Mouse (Mus musculus): Measurements from ENCODE around the gene 4921536K21Rik. TPM values are rescaled to one million over a fixed set of nuclear protein-coding genes. Genes with fewer than 3 reads are reported as not detected.
A peak's percentile ranks its signal among the peaks of the same experiment; 100 is the strongest.
"Not testable (repeated sequence)": the region's sequence is repeated elsewhere in the genome, so short reads cannot be mapped to it uniquely, and the experiment has no call there.

The 4921536K21Rik gene
- polyA plus RNA-seq, 1 experiment from 2014 or later: 1.2 TPM

- Histone ChIP-seq H3K27me3 (no peaks in the 10 kb centered on the region), H3K9ac (no peak overlapping the region), H3K4me2 (replicated peaks) (no peak overlapping the region), H3K9me3 (replicated peaks) (no peaks in the 10 kb centered on the region), H3K4me3 (replicated peaks) (no peak overlapping the region), H3K36me3 (peaks cover 49% of the 10 kb centered on the region), H3K4me1 (no peaks in the 10 kb centered on the region), H3K27ac (replicated peaks) (no peak overlapping the region)
- WGBS: 95% methylated on average over 9 of the region's 9 CpGs
- no peak for ATAC-seq (ENCODE audit: insufficient number of reproducible peaks, low FRiP score, low TSS enrichment, low read depth)
Observed at GRCm38 (mm10) chr11:3922115-3922514, 27.2 kb upstream of the 4921536K21Rik start.

GRCm38 (mm10) chr11:3921281-3921850, 26.5 kb upstream of the 4921536K21Rik start:
- H3K9ac ChIP-seq: no peak overlapping the region
- no peak overlapping the region for H3K4me2 ChIP-seq (replicated peaks)
- no peak overlapping the region for H3K27ac ChIP-seq (replicated peaks)
- ATAC-seq (ENCODE audit: insufficient number of reproducible peaks, low FRiP score, low TSS enrichment, low read depth): no peak
- H3K4me3 ChIP-seq (replicated peaks): no peak overlapping the region
- H3K9me3 ChIP-seq (replicated peaks): no peaks in the 10 kb centered on the region
- 22% methylated on average over 8 of the region's 8 CpGs for WGBS
- H3K4me1 ChIP-seq: no peaks in the 10 kb centered on the region
- H3K27me3 ChIP-seq: no peaks in the 10 kb centered on the region
- peaks cover 43% of the 10 kb centered on the region for H3K36me3 ChIP-seq

GRCm38 (mm10) chr11:3920476-3920875, 25.6 kb upstream of the 4921536K21Rik start:
- Histone ChIP-seq H3K27me3 (no peaks in the 10 kb centered on the region), H3K4me3 (replicated peaks) (no peak overlapping the region), H3K9ac (no peak overlapping the region), H3K36me3 (peaks cover 36% of the 10 kb centered on the region), H3K9me3 (replicated peaks) (no peaks in the 10 kb centered on the region), H3K27ac (replicated peaks) (no peak overlapping the region), H3K4me1 (no peaks in the 10 kb centered on the region), H3K4me2 (replicated peaks) (no peak overlapping the region)
- 93% methylated on average over 7 of the region's 7 CpGs for WGBS
- ATAC-seq (ENCODE audit: insufficient number of reproducible peaks, low FRiP score, low TSS enrichment, low read depth): no peak

DNA sequence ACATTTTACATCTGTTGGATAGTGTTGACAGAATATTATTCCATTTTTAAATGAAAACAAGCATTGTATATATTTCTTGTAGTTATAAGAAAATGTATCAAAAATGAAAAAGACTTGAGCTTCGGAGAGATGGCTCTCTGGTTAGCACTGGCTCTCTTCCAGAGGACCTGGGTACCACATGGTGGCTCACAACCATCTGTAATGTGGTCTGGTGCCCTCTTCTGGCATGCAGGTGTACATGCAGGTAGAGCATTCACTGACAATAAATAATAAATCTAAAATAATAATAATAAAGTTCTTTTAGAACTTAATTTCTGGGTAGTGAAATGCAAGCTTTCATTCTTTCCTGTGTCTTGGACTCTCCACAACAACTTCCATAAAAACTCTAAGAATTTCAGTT, 23.8 kb upstream of the 4921536K21Rik start:
- Histone ChIP-seq H3K9me3 (replicated peaks) (no peaks in the 10 kb centered on the region), H3K4me1 (peaks cover 8% of the 10 kb centered on the region)

GRCm38 (mm10) chr11:3914109-3914840, 19.4 kb upstream of the 4921536K21Rik start, which contains the start of gene Slc35e4:
Gene Slc35e4, minus strand, starts transcription at chr11:3914664.
- no peaks in the 10 kb centered on the region for H3K36me3 ChIP-seq
- ATAC-seq (ENCODE audit: insufficient number of reproducible peaks, low FRiP score, low TSS enrichment, low read depth): peak; percentile 78
- peak within 1 kb of the TSS; percentile 63 for H3K4me3 ChIP-seq (replicated peaks)
- peaks cover 42% of the 10 kb centered on the region for H3K4me1 ChIP-seq
- under 1% methylated on average over 28 of the region's 28 CpGs for WGBS
- H3K9ac ChIP-seq: peak within 1 kb of the TSS; percentile 44
- peak within 1 kb of the TSS; percentile 88 for H3K4me2 ChIP-seq (replicated peaks)
- H3K27me3 ChIP-seq: no peaks in the 10 kb centered on the region
- H3K27ac ChIP-seq (replicated peaks): peak within 1 kb of the TSS; percentile 93
- H3K9me3 ChIP-seq (replicated peaks): no peaks in the 10 kb centered on the region

More for the DNA sequence above, 23.8 kb upstream of the 4921536K21Rik start:
- Histone ChIP-seq H3K4me2 (replicated peaks) (no peak overlapping the region), H3K9ac (no peak overlapping the region), H3K4me3 (replicated peaks) (no peak overlapping the region), H3K27ac (replicated peaks) (no peak overlapping the region), H3K27me3 (no peaks in the 10 kb centered on the region), H3K36me3 (peaks cover 21% of the 10 kb centered on the region)
- ATAC-seq (ENCODE audit: insufficient number of reproducible peaks, low FRiP score, low TSS enrichment, low read depth): no peak
- 34% methylated on average over 1 of the region's 1 CpGs for WGBS

DNA sequence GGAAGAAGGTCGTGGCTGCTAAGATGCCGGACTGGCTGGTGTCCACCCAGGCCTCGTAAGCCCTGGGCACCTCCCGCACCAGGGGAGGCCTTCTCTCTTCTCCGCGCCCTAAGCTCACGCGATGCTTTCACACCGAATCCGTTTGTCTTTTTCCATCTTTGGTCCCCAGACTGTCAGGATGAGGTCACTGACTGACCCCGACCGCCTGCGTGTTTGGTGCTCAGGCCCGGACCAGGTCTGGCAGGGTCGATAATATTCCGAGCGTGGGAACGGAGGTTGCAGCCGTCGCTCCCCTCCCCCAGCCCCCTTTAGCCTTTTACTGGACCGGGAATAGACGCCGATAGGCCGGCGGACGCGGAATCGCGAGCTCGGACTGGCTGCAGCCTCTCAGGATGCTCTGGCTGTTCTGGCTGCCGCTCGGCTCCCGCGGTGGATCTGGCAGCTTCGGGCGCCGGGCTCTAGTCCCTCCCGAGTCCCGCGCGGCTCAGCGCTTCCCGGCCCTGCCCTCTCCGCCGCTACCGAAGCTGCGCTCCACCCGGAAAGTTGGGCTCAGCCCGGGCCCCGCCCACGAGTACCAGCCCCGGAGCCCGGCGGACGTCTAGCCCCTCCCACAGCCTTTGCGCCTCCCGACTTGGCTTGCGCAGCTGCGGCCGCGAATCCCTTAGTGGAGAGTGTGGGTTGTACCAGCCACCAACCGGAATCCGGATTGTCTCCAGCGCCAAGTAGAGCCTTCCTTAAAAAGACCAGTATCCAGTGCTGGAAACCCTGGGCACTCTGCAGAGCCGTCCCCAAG, 18.6 kb upstream of the 4921536K21Rik start:
- H3K27ac ChIP-seq (replicated peaks): peak overlapping the region; percentile 93
- H3K36me3 ChIP-seq: no peaks in the 10 kb centered on the region
- no peaks in the 10 kb centered on the region for H3K9me3 ChIP-seq (replicated peaks)
- H3K9ac ChIP-seq: peak overlapping the region; percentile 44
- H3K4me3 ChIP-seq (replicated peaks): peak overlapping the region; percentile 63
- no peaks in the 10 kb centered on the region for H3K27me3 ChIP-seq
- ATAC-seq (ENCODE audit: insufficient number of reproducible peaks, low FRiP score, low TSS enrichment, low read depth): peak; percentile 88
- under 1% methylated on average over 65 of the region's 65 CpGs for WGBS
- H3K4me2 ChIP-seq (replicated peaks): peak overlapping the region; percentile 88
- H3K4me1 ChIP-seq: peaks cover 42% of the 10 kb centered on the region

DNA sequence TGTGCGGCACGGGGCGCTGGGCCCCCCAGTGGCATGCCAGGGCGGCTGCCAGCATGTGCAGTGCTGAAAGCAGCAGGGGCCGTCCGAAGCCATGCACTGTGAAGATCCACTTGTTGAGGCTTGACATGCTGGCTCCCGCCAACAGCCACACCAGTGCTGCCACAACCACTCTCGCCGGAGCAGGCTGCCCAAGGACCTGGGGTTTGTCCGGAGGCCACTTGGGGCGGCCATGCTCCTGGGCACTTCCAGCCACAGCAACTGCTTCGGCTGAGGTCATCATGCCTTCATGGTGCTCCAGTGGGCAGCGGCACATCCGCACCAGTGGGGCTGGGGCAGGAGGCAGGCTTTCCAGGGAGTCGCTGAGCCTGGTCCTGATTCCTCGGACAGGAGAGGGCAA, 18.0 kb upstream of the 4921536K21Rik start:
- peak; percentile 4; the same call in 1 of the 2 replicates for ATAC-seq (ENCODE audit: insufficient number of reproducible peaks, low FRiP score, low TSS enrichment, low read depth)
- Histone ChIP-seq H3K4me2 (replicated peaks) (peak overlapping the region; percentile 88), H3K9ac (peak overlapping the region; percentile 44; the same call in 1 of the 2 replicates), H3K27me3 (no peaks in the 10 kb centered on the region), H3K27ac (replicated peaks) (peak overlapping the region; percentile 93), H3K9me3 (replicated peaks) (no peaks in the 10 kb centered on the region), H3K36me3 (0 out of 2 replicates have a peak, but pooled peaks cover under 1% of the 10 kb centered on the region), H3K4me3 (replicated peaks) (peak overlapping the region; percentile 63), H3K4me1 (peaks cover 42% of the 10 kb centered on the region)
- 2% methylated on average over 16 of the region's 16 CpGs for WGBS

DNA sequence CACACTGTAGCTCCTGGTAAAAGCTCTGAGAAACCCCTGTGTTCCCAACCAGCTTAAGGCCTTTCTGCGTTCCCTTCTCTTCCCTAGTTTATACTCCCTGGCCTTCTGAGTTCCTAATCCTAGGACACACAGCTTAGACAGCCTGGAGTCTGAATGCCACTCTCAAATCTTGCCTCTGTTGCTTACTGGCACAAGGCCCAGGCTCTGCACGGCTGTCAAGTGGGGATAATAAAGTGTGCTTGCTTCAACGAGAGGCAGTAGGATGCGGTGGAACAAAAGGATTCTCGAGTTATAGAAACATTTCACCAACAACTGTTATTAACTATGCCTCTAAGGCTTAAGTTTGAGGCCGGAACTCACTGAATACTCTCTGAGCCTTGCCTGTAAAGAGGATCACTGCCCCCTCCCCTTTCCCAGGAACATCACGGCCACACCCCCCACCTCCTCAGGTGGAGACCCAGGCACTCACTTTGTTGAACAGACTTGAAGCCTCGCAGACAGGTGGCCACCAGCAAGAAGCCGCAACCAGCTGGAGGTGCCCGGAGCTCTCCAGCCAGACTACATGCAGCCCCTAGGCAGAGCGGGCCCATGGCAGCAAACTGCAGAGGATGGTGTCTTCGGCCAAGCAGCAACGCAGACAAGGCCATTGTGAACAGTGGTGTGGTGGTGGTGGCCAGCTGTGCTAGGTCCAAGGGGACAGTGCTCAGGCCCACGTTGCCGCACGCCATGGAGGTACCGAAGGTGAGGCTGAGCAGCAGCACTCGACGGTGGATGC, 17.4 kb upstream of the 4921536K21Rik start:
- Histone ChIP-seq H3K4me3 (replicated peaks) (peak overlapping the region; percentile 63), H3K4me2 (replicated peaks) (peak overlapping the region; percentile 88), H3K27me3 (no peaks in the 10 kb centered on the region), H3K9me3 (replicated peaks) (no peaks in the 10 kb centered on the region), H3K36me3 (0 out of 2 replicates have a peak, but pooled peaks cover 6% of the 10 kb centered on the region), H3K9ac (no peak overlapping the region), H3K27ac (replicated peaks) (peak overlapping the region; percentile 48; the same call in 1 of the 2 replicates), H3K4me1 (peaks cover 42% of the 10 kb centered on the region)
- ATAC-seq (ENCODE audit: insufficient number of reproducible peaks, low FRiP score, low TSS enrichment, low read depth): peak; percentile 13; the same call in 1 of the 2 replicates
- 14% methylated on average over 19 of the region's 19 CpGs for WGBS

DNA sequence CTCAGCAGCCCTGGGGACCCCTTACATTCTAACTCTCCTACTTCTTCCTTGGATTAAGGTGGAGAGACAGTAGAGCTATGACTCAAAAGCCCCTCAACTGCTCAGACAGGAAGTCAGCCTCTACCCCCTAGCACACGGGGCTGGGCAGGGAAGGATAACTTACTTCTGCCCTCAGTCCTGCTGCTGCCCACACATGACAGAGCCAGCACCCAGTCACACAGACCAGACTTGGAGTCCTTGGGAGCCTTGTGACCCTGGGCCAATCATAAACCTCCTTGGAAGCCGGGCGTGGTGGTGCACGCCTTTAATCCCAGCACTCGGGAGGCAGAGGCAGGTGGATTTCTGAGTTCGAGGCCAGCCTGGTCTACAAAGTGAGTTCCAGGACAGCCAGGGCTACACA, 16.5 kb upstream of the 4921536K21Rik start:
- Histone ChIP-seq H3K4me1 (peaks cover 42% of the 10 kb centered on the region), H3K4me2 (replicated peaks) (peak overlapping the region; percentile 26)
- 82% methylated on average over 6 of the region's 6 CpGs for WGBS
- H3K27ac ChIP-seq (replicated peaks); H3K9me3 ChIP-seq (replicated peaks); H3K4me3 ChIP-seq (replicated peaks); H3K36me3 ChIP-seq; H3K9ac ChIP-seq; H3K27me3 ChIP-seq; ATAC-seq (ENCODE audit: insufficient number of reproducible peaks, low FRiP score, low TSS enrichment, low read depth): not testable (repeated sequence)

GRCm38 (mm10) chr11:3910513-3911310, 15.8 kb upstream of the 4921536K21Rik start:
- H3K4me3 ChIP-seq (replicated peaks): no peak overlapping the region
- H3K4me2 ChIP-seq (replicated peaks): peak overlapping the region; percentile 26
- H3K9ac ChIP-seq: no peak overlapping the region
- ATAC-seq (ENCODE audit: insufficient number of reproducible peaks, low FRiP score, low TSS enrichment, low read depth): no peak
- H3K27ac ChIP-seq (replicated peaks): no peak overlapping the region
- peaks cover 42% of the 10 kb centered on the region for H3K4me1 ChIP-seq
- H3K27me3 ChIP-seq: no peaks in the 10 kb centered on the region
- 54% methylated on average over 5 of the region's 5 CpGs for WGBS
- no peaks in the 10 kb centered on the region for H3K9me3 ChIP-seq (replicated peaks)
- H3K36me3 ChIP-seq: 0 out of 2 replicates have a peak, but pooled peaks cover 8% of the 10 kb centered on the region

Measured in embryonic facial prominence, embryonic 15.5 days (tissue).